Mouse (Mus musculus): ENCODE measurements around the gene Med31.

Gene Med31

DNA sequence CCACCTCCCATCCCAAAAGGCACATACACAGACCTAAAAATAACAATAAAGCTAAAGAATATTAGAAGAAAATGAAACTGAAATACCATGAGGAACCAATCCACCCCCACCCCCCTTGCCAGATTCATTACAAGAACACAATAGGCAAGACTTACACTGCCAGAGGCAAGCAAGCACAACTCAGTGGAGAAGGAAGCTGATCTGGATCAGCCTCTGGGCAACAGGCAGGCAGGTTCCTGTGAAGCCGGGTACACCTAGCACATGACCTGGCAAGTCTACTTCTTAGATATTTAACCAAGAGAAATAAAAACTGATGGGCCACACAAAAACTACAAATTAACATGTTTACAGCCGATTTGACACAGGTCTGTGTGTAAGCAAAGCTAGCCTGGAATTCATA lies 52.2 kb downstream of the Med31 start:
- ChIA-PET CTCF (interaction anchor here in 2 of 4 experiments (0.6 to 0.7 kb wide), 2 partner anchors 97 to 377 kb away, joined by 4 to 8 read pairs; no protein-coding TSS in a partner anchor), POLR2A (interaction anchor here in 3 of 4 experiments (0.6 kb wide), 3 partner anchors 13 to 112 kb away, joined by 4 to 6 read pairs (median 5); no protein-coding TSS in a partner anchor)

Data from embryonic stem cell, embryonic (primary cell).